Mouse (Mus musculus) neural tube, embryonic 14.5 days (tissue): ENCODE results near the gene Gm4894. TPM values are rescaled to one million over a fixed set of nuclear protein-coding genes. Genes with fewer than 3 reads are reported as not detected.

Source experiments
- ATAC-seq: fragments of 200-750 bp; cut with Nextera tagmentation; 2 replicates; pipeline ENCODE4 v1.8.0; 2017; ENCODE audit warnings: low read depth, mild to moderate bottlenecking, moderate TSS enrichment, moderate library complexity
- H3K27ac ChIP-seq: fragments of 300-500 bp; sonication (generic); 2 replicates; pipeline ENCODE4 v1.5.1; 2014; ENCODE audit warnings: low read depth, mild to moderate bottlenecking, control low read depth, low read length, moderate library complexity, mixed read lengths
- H3K27me3 ChIP-seq: fragments of 300-500 bp; sonication (generic); 2 replicates; pipeline ENCODE4 v1.6.1; 2014; ENCODE audit warnings: low read length; ENCODE audit not compliant: control insufficient read depth, insufficient read depth
- H3K36me3 ChIP-seq: fragments of 300-500 bp; sonication (generic); 2 replicates; pipeline ENCODE4 v1.6.1; 2014; ENCODE audit warnings: low read length, mixed read lengths; ENCODE audit not compliant: control insufficient read depth, insufficient read depth
- H3K4me1 ChIP-seq: fragments of 300-500 bp; sonication (generic); 2 replicates; pipeline ENCODE4 v1.6.1; 2014; ENCODE audit warnings: low read length; ENCODE audit not compliant: control insufficient read depth, insufficient read depth
- H3K4me2 ChIP-seq: fragments of 300-500 bp; sonication (generic); 2 replicates; pipeline ENCODE4 v1.6.1; 2014; ENCODE audit warnings: mild to moderate bottlenecking, low read depth, low read length, control low read depth
- H3K4me3 ChIP-seq: fragments of 300-500 bp; sonication (generic); 2 replicates; pipeline ENCODE4 v1.5.1; 2014; ENCODE audit warnings: low read depth, low read length, control low read depth, mixed read lengths
- H3K9ac ChIP-seq: fragments of 300-500 bp; sonication (generic); replicated peaks from 2 replicates; pipeline ENCODE4 v1.6.1; 2014; ENCODE audit warnings: low read depth, mild to moderate bottlenecking, control low read depth, low read length, mixed read lengths
- H3K9me3 ChIP-seq: fragments of 300-500 bp; sonication (generic); 2 replicates; pipeline ENCODE4 v1.6.1; 2016; ENCODE audit warnings: low read length; ENCODE audit not compliant: control insufficient read depth
- WGBS: fragments of 180-500 bp; shearing (Covaris S2); extraction: QIAGEN DNeasy Blood & Tissue Kit; methylation state at CpG from one replicate; pipeline ENCODE4 v1.1.7; 2014; 5-methylcytosine and 5-hydroxymethylcytosine counted together
- polyA plus RNA-seq: library from polyadenylated mRNA; unstranded; fragments of >200 nt; fragmentation: Nextera tagmentation; extraction: Ambion mirVana; gene quantifications from 2 replicates; pipeline ENCODE4 v1.2.1, GENCODE M21; 2014

The Gm4894 gene
- polyA plus RNA-seq, 1 experiment from 2014 or later = not detected

DNA sequence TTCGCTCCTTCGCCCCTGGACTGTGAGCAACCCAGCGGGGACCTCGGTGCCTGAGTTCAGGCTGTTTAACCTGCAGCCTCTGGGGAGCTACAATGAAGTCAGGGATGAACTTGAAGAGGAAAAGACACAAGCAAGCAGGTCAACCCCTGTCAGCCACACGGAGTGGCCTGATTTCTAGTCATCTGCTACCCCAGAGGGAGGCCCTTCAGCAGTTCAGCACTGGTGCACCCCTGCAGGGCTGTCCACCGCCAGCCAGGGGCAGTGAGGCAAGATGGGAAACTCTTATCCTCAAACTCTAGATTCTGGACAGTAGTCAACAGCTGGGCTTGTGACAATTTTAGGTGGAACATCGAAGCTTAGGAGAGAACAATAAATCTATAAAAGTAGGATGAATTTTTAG is 18.6 kb downstream of the Gm4894 start:
- Histone ChIP-seq H3K4me3 (no peak overlapping the region), H3K4me2 (no peak overlapping the region), H3K27ac (no peak overlapping the region), H3K9ac (no peak overlapping the region), H3K36me3 (no peaks in the 10 kb centered on the region), H3K27me3 (no peaks in the 10 kb centered on the region), H3K4me1 (no peaks in the 10 kb centered on the region), H3K9me3 (no peaks in the 10 kb centered on the region)
- no peak for ATAC-seq
- 69% methylated on average over 7 of the region's 7 CpGs for WGBS

DNA sequence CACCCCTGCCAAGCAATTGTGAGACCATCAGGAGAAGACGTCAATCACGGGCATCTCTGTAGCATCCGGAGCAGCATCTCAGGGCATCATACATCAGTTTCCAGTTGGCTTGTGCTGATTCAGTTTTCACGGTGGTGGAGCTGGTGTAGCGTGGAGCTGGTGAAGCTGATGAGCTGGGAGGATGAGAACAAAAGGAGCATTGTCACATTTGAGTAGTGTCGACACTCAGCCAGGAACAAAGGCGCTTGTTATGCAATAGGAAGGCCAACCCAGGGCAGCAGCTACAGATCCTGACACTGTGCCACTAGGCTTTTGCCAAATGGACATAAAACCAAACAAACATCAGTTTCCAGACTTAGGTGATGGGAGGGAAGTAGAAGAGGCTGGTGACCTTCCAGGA is 23.2 kb downstream of the Gm4894 start:
- Histone ChIP-seq H3K36me3 (no peaks in the 10 kb centered on the region), H3K27me3 (no peaks in the 10 kb centered on the region), H3K9ac (no peak overlapping the region), H3K27ac (no peak overlapping the region), H3K9me3 (no peaks in the 10 kb centered on the region), H3K4me1 (no peaks in the 10 kb centered on the region), H3K4me2 (no peak overlapping the region), H3K4me3 (no peak overlapping the region)
- ATAC-seq = no peak
- 29% methylated on average over 7 of the region's 7 CpGs for WGBS

DNA sequence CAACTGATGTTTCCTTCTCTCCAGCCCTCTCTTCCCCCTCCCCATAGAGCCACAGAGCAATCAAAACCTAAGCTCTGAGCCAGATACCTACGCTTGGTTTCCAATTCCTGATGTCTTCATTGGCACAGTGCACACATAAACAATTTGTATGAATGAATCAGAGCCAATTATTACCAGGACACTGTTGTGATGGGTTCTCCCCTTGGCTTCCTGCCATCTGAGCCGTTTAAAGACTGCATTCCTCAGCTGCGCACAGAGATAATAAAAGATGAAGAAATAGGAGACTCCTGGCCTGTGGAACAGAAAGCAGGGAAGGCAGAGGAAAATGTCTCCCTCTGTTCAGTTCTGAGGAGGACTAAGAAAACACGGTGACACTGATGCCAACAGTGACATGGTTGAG is 25.6 kb downstream of the Gm4894 start:
- Histone ChIP-seq H3K27me3 (no peaks in the 10 kb centered on the region), H3K9me3 (no peaks in the 10 kb centered on the region), H3K4me1 (no peaks in the 10 kb centered on the region), H3K4me2 (no peak overlapping the region), H3K9ac (no peak overlapping the region), H3K4me3 (no peak overlapping the region), H3K27ac (no peak overlapping the region), H3K36me3 (no peaks in the 10 kb centered on the region)
- peak; percentile 66; the same call in 1 of the 2 replicates for ATAC-seq
- 30% methylated on average over 4 of the region's 4 CpGs for whole genome bisulfite sequencing

DNA sequence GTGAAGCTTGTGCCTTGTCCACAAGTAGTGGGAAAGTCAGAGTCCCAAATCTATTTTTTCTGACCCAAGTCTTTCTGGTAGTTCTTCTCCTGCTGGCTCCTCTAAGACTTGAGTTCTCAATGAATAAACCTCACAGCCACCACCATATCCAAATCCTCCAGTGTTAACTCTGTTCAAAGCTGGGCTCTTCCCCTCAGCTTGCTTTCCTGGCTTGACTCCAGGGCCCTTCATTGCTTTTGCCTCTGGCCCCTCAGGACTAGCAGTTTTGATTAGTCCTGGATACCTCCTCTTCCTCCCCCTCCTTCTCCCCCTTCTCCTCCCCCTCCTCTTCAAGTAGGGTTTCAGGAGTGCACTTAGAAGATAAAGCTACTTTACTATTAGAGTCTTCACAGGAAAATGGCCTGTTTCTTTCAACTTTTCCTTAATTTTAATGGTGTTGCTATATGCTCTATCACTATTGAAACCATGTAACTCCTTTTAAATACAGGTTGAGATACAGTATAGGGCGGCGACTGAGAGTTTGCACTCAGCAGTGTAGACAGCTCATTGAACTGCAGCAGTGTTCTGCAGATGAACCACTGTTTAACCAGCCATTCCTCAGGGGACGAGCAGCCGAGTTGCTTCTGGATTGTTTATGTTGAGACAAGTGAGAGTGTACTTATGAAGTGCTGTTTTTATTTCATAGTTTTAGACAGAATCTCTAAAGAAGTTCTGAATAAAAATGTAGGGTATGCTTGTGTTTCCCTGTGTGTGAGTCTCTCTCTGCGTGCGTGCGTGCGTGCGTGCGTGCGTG is 26.4 kb downstream of the Gm4894 start:
- Histone ChIP-seq H3K4me2 (no peak overlapping the region), H3K27me3 (no peaks in the 10 kb centered on the region), H3K9ac (no peak overlapping the region), H3K4me3 (no peak overlapping the region), H3K27ac (no peak overlapping the region), H3K36me3 (no peaks in the 10 kb centered on the region), H3K9me3 (no peaks in the 10 kb centered on the region), H3K4me1 (no peaks in the 10 kb centered on the region)
- WGBS = 82% methylated on average over 11 of the region's 11 CpGs
- ATAC-seq = no peak

DNA sequence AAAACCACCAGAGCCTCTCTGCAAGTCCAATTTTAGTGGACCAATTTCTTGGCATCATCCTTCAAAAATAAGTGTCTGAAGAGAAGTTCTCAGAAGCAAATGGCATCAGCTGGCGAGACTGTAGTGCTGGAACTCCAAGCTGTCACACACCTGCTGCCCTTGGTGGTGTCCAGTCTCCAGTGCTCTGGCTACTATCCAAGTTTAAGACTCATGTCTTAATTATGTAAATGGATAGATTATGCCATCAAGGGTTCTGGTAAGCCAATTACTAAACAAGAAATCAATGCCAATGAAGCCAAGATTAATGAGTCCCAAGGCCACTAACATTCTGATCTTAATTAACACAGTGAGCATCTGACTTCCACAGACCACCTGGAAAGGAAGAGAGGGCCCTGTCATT is 44.8 kb downstream of the Gm4894 start:
- H3K4me1 ChIP-seq = no peaks in the 10 kb centered on the region
- no peak overlapping the region for H3K9ac ChIP-seq
- ATAC-seq = no peak
- H3K36me3 ChIP-seq = no peaks in the 10 kb centered on the region
- WGBS = 58% methylated on average over 1 of the region's 1 CpGs
- no peaks in the 10 kb centered on the region for H3K9me3 ChIP-seq
- H3K4me3 ChIP-seq = no peak overlapping the region
- no peak overlapping the region for H3K27ac ChIP-seq
- no peaks in the 10 kb centered on the region for H3K27me3 ChIP-seq
- no peak overlapping the region for H3K4me2 ChIP-seq

DNA sequence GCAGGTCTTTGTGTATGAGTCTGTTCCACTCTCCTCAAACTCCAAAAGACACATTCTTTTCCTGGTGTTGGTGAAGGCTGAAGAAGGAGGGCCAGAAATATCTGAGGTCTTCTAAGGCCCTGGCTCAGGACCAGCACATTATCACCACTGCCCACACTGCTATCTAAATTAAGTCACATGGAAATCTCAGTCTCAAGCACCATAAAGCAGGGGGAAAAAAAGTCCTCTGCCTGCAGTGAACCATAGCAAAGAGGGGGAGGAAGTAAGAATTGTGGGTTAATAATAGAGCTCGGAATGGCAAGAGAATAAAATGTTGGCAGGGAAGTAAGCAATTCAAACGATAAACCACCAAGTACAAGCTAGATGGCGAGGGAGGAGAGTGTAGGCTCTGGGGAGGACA is 57.2 kb downstream of the Gm4894 start:
- Histone ChIP-seq H3K9ac (no peak overlapping the region), H3K36me3 (no peaks in the 10 kb centered on the region), H3K4me1 (no peaks in the 10 kb centered on the region), H3K9me3 (no peaks in the 10 kb centered on the region), H3K27ac (no peak overlapping the region), H3K4me2 (no peak overlapping the region), H3K4me3 (no peak overlapping the region), H3K27me3 (no peaks in the 10 kb centered on the region)
- no peak for ATAC-seq
- WGBS = 62% methylated on average over 3 of the region's 3 CpGs

DNA sequence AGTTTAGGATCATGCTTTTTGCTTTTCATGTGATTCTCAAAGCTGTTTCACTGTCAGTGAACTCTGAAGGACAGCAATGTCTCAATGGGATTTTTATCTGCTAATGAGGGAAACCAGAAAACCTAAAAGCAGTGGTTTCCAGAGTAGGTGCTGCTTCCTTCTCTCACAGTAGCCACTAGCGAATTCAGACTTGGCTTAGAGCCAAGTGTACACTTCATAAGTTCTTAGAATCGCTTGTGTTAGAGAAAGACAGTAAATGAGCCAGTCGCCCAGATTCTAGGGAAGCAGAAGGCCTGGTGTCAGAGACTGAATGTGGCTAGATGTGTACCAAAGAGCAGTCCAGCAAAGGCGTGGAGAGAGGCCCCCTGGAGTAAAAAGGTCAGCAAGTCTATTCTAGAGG is 60.5 kb downstream of the Gm4894 start:
- Histone ChIP-seq H3K27ac (no peak overlapping the region), H3K4me2 (no peak overlapping the region), H3K9me3 (no peaks in the 10 kb centered on the region), H3K4me3 (no peak overlapping the region), H3K36me3 (no peaks in the 10 kb centered on the region), H3K4me1 (no peaks in the 10 kb centered on the region), H3K9ac (no peak overlapping the region), H3K27me3 (no peaks in the 10 kb centered on the region)
- WGBS = 60% methylated on average over 4 of the region's 4 CpGs
- ATAC-seq = no peak

DNA sequence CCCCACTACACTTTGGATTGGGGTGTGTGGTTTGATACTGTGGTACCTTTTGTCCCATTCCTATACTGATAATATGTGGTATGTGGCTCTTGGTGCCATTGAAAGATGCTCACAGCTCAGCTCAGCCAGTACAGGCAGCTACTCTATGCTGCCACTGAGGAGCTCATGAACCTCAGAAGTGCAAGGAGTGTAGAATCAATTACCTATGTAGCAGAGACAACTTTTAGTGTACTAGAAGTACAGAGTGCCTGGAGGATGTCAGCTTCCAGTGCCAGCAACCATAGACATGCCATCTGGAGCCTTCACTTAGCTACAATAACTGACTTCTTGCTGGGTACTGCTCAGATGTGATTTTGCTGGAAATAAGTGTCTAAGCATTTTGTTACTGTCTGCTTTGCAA is 68.3 kb downstream of the Gm4894 start:
- no peak overlapping the region for H3K4me3 ChIP-seq
- no peaks in the 10 kb centered on the region for H3K9me3 ChIP-seq
- no peak for ATAC-seq
- no peaks in the 10 kb centered on the region for H3K27me3 ChIP-seq
- no peak overlapping the region for H3K4me2 ChIP-seq
- H3K36me3 ChIP-seq = no peaks in the 10 kb centered on the region
- H3K9ac ChIP-seq = no peak overlapping the region
- no peak overlapping the region for H3K27ac ChIP-seq
- H3K4me1 ChIP-seq = no peaks in the 10 kb centered on the region
